Mouse (Mus musculus) G1E-ER4 (cell line): Measurements from ENCODE around the gene Cnnm3. TPM values are rescaled to one million over a fixed set of nuclear protein-coding genes. Genes with fewer than 3 reads are reported as not detected.

Experiments used
- GATA1 ChIP-seq: IDR thresholded peaks from one replicate; pipeline ENCODE4 v1.8.0; 2012; ENCODE audit warnings: low read length, inconsistent platforms
- polyA plus RNA-seq: library from polyadenylated mRNA; stranded (reverse); fragments of >175 nt; gene quantifications from 2 replicates; pipeline ENCODE4 v1.2.3, GENCODE M21; 2012

Gene Cnnm3
- polyA plus RNA-seq, 1 experiment = 22.7 TPM

DNA sequence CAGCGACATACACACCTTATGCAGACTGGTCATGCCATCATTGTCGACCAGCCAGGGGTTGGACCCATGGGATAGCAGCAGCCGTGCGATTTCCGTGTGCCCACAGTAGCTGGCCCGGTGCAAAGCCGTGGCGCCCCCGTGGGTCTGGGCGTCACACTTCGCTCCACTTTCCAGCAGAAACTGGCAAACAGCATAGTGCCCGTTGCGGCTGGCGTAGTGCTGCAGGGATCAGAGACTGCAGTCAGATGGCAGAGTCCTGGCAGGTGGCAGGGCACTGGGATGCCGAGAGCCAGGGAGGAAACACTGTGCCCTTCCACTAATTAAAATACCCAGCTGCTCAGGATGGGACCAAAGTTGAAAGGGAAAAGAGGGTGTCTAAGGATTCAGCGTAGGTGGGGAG is 30.2 kb downstream of the Cnnm3 start:
- TF ChIP-seq GATA1 = no peak

- TF ChIP-seq GATA1 = no peak
Measured at GRCm38 (mm10) chr1:36542925-36543324, 31.3 kb downstream of the Cnnm3 start.

DNA sequence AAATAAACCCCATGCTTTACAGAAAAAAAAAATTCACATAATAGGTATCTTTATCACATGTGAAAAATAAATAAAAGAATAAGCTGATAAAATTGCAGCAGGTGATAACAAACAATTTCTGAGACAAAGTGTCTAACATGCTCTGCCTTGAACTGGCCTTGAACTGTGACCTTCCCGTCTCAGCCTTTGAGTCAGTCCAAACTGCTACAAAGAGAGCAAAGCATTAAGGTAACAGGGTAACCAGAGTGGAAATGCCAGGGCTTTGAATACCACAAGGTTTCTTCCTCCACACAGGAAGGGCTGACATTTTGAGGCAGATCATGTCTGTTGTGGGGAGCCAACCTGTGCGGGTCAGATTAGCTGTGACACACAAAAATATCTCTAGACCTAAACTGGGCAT is 33.7 kb downstream of the Cnnm3 start:
- TF ChIP-seq GATA1 = no peak

DNA sequence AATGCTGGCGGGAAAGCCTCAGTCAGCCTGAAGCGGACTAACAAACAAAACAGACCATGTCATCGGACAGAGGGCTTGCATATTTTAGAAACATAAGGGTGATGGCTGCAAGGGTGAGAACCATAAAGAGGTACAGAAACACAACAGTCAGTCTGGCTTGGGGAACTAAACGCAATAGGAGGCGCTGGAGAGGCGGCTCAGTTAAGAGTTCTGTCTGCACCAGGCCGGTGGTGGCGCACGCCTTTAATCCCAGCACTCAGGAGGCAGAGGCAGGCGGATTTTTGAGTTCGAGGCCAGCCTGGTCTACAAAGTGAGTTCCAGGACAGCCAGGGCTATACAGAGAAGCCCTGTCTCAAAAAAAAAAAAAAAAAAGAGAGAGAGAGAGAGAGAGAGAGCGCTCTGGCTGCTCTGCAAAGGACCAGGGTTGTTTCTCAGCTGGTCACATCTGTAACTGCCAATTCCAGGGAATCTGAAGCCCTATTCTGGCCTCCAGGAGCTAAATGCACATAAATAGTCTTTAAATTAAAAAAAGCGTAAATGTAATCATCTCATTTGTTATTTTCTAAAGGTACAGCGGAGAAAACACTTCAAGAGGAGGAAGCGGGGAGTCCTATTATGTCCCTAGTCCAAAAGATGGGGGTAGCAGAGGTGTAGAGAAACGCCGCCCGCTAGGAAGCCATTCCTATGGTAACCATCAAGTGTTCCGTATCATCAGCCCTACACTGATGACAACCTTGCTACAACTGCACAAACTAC is 34.4 kb downstream of the Cnnm3 start:
- no peak for TF ChIP-seq GATA1

- TF ChIP-seq GATA1 = no peak
Measured at GRCm38 (mm10) chr1:36546888-36547471, 35.3 kb downstream of the Cnnm3 start, which contains the start of gene Ankrd39. Gene Ankrd39, minus strand, starts transcription at chr1:36547445.

- no peak for TF ChIP-seq GATA1
Measured at GRCm38 (mm10) chr1:36547981-36548598, 36.4 kb downstream of the Cnnm3 start.

DNA sequence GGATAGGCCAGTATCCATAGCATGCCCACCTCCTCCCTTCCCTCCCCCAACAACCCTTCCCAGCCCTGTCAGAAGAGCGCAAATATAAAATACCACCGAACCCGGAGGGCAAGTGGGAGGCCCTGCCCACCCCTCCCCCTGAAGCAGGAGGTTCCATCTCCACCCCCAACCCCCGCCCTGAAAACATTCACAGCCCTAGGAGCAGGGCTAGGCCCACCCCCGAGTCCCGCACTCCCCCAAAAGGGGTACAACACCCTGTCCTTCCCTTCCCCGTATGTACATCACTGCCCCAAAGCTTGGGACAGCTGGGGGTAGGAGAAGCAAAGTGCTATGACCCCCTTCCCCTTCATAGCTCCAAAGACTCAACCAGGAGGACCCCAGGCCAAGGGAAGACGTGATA is 37.1 kb downstream of the Cnnm3 start:
- TF ChIP-seq GATA1 = no peak

DNA sequence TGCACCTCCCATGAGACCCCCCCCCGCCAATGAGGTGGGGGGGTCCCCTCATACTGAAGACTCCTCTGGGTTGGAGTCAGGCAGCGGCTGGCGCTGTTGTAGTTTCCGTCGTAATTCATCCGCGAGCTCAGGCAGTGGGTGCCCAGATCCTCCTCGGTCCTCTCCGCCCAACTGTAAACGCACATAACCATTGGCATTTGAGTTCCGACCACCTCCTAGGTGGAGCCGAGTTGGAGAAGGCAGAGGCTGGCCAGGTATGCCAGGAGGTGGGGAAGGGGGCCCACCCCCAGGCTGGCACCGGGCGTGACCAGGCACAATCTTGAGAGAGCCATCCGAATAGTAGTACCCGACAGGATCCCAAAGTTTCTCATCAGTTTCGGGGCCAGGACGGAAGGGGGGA is 37.8 kb downstream of the Cnnm3 start:
- TF ChIP-seq GATA1 = no peak

DNA sequence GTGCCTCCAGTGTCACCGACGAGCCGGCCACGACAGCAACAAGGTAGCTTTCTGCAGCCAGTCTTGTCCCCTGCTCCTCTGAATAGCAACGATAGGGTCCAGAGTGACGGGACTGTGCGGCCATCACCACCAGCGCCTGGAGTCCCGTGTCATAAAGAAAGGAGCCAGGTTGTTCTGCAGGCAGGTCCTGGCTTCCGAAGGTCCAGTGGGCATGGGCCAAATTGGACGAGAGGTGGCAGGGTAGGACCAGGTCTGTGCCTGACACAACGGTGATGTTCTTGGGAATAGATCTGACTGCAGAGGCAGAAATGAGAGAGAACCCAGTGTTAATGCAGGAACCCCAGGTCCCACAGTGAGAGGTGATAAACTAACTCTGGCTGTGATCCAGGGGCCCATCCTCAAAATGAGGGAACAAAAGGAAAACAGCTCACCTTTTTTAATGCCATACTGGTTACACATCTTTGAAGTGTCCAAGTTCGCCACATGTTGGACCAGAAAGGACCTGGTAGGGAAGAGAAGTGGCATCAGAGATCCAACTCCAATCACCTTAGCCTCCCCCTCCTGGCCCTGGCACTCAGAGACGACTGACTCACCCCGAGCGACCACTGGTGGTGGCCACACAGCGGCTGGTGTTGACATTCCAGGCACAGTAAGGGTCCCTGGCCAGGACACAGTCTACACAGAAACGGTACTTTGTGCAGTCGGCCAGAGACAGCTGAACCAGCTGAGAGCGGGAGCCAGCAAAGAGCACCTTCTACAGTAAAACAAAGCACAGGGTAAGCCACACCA is 38.6 kb downstream of the Cnnm3 start:
- no peak for TF ChIP-seq GATA1

- no peak for TF ChIP-seq GATA1
Measured at GRCm38 (mm10) chr1:36551904-36552303, 40.2 kb downstream of the Cnnm3 start.

DNA sequence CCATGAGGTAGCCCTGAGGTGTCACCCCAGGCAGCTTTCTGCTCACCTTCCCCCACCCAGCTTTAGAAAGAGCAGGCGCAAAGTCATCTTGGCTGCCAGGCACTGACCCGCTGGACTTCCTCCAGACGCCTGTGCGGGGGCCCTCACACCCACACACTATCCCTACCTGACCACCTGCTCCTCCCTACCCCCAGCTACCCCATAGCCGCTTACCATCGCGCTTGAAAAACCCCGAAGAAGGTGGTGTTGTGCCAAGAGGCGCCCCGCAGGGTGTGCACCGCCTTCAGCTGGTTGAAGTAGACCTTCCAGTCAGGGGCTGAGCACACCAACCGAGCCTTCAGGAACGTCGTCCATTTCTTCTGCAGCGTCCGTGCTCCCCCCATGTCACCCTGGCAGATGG is 40.8 kb downstream of the Cnnm3 start:
- no peak for TF ChIP-seq GATA1

DNA sequence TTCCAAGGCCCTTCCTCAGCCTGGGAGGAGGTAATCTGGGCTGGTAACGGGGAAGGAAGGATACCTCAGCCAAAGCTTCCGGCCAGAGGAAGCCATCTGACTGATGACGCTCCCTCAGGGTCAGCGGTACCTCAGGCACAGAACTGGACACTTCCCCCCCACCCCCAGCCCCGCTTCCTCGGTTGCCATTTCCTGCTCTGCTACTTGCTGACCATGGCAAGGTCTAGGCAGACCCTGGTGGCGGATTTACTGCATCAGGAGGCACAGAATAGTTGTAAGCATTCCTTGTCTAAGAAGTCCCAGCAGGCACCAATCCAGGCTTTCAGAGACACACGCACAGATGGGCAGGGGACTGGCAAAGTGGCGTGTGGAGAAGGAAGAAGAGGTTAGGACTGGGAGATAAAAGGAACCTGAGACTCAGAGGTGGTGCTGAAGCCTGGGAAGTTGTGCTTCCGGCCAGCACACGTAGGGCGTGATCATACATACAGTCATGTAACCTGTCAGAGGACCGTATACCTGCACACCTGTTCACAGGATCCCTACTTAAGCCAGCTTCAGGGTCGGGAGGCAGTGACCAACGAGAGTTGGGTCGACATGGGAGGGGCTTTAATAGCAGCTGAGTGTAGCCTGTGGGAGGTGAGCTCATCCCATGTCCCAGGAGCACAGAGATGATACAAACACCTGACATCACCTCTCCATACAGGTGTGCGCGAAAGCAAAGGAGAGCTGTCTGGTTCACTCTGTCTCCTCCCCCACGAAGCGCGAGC is 43.1 kb downstream of the Cnnm3 start:
- no peak for TF ChIP-seq GATA1

DNA sequence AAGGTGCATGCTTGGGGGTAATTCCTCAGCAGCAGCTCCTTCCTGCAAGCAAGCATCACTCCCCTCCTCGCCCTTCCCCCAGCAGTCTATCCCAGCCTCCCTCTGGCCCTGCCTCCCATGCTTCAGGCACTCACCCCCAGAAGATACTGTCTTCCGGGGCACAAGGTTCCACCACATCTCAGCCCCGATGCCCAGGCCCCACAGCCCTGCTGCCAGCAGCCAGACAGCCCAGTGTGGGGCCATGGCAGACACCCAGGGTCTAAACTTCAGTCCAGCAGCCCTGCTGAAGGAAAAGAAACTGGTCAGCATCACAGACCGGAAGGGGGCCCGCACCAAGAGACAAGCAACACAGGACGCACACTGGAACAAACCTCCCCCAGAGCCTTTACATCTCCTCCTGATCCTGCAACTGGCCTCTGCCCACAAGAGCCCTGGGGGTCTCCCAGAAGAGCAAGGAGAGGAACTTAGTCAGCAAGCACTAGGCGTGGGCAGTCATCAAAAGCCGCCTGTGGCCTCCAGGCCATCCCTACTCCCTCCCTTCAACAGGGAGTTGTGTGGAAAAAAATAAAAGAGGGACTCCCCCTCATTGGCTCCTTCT is 44.2 kb downstream of the Cnnm3 start:
- no peak for TF ChIP-seq GATA1

DNA sequence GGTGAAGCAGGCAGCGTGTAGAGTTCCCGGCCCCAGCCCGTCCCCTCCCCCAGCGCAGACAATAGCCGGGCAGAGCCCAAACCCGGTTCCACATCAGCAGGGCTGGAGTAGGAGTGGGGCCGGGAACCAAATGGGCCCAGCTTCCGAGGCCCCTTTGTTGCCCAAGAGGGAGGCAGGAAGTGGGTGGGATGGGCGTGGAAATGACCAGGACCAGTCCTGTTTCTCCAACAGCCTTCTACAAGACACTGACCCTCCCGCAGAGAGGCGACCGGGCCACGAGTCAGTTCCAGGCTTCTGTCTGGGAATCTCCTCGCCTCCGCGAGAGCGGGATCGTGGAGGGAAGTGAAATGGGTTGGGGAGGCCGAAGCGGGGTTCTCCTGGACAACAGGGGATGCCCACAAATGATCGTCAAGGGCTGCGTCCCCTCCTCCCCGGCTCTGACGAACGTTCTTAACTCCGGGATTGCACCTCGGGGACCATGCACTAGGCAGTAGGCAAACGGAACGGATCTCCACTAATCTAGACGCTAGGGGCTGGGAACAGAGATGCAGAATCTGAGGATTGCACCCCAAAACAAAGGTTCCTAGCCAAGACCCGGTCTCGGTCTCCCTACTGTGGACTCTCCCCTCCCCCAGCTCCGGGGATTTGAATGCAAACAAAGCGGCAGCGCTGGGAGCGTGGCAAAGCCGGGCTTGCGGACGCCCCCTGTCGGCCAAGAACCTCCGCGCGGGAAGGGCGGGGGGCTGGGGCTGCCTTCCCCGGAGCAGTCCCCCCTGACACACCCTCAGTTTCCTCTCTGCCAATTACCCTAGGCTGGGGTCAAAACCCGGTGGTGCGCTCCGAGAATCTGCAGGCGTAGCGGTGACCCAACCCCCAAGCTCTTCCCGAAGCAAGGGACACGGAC is 45.1 kb downstream of the Cnnm3 start:
- no peak for TF ChIP-seq GATA1
